Mouse (Mus musculus): ENCODE results near the gene Trabd2b. TPM values are rescaled to one million over a fixed set of nuclear protein-coding genes. Genes with fewer than 3 reads are reported as not detected.

Trabd2b gene
- total and polyA plus RNA-seq, 3 experiments = 0.05 TPM; not detected in 2

DNA sequence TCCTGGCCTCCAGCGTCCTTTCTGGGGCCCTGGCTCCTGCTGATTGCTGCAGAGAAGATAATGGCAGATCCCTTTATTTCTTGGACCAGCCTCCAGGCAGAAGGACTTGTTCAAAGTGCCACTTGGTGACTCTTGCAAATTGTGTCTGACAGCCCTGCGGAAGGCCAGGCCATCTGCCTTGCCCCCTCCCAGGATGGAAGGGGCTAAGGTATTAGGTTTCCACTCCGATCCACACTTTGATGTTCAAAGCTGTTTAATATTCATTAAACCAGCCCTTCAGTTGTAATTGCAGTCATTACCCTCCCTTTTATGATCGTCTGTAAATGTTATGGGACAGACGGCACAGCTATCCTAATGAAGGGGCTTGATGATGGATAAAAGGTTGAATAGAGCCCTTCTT lies 75.0 kb downstream of the Trabd2b start:
- TF ChIP-seq CTCF (IDR thresholded peaks at IDR 0.05; ENCODE audit: low read depth, low read length) (no peak), POLR2AphosphoS5 (IDR thresholded peaks at IDR 0.05; ENCODE audit: insufficient replicate concordance, low read depth, low read length) (no peak), GATA1 (IDR thresholded peaks at IDR 0.05; ENCODE audit: borderline replicate concordance, low read length) (no peak), GATA2 (IDR thresholded peaks at IDR 0.05; ENCODE audit: borderline replicate concordance, low read depth, low read length) (no peak), TAL1 (conservative IDR thresholded peaks at IDR 0.05; ENCODE audit: low read depth, low read length) (no peak)
- H3K4me3 ChIP-seq (ENCODE audit: low read depth, low read length) = no peak overlapping the region
- H3K36me3 ChIP-seq (replicated peaks) = no peaks in the 10 kb centered on the region
- ATAC-seq (ENCODE audit: extremely low read depth, insufficient number of reproducible peaks, low FRiP score, poor library complexity, severe bottlenecking) = no peak
- H3K9me3 ChIP-seq (replicated peaks) = peaks cover 21% of the 10 kb centered on the region
- no peaks in the 10 kb centered on the region for H3K27me3 ChIP-seq (ENCODE audit: insufficient read depth, low read length)
- H3K4me1 ChIP-seq (ENCODE audit: insufficient read depth, low read depth, low read length) = no peaks in the 10 kb centered on the region
- no peak for DNase-seq (ENCODE audit: low spot score)

DNA sequence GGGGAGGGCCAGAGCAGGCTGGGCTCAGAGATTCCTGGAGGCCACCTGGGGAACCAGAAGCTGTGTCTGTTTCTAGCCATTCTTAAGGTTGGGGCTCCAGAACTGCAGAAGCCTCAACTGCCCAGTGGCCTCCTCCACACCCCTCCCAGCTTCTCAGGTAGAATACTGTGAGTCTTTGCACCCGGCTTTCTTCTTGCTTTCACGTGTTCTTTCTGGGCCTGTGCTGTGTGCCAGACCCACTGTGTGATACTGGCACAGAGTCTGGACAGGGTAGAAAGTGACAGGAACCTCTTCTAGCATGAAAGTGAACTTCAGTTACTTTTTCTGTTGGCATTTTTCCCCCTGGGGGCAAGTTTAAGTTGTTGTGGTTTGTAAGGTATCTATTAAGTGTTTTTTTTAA lies 77.6 kb downstream of the Trabd2b start:
- no peak for DNase-seq (ENCODE audit: low spot score)
- no peaks in the 10 kb centered on the region for H3K4me1 ChIP-seq (ENCODE audit: insufficient read depth, low read depth, low read length)
- peaks cover 12% of the 10 kb centered on the region for H3K9me3 ChIP-seq (replicated peaks)
- TF ChIP-seq GATA2 (IDR thresholded peaks at IDR 0.05; ENCODE audit: borderline replicate concordance, low read depth, low read length) = no peak
- TF ChIP-seq POLR2AphosphoS5 (IDR thresholded peaks at IDR 0.05; ENCODE audit: insufficient replicate concordance, low read depth, low read length) = no peak
- TF ChIP-seq TAL1 (conservative IDR thresholded peaks at IDR 0.05; ENCODE audit: low read depth, low read length) = no peak
- no peak for TF ChIP-seq GATA1 (IDR thresholded peaks at IDR 0.05; ENCODE audit: borderline replicate concordance, low read length)
- no peak for TF ChIP-seq CTCF (IDR thresholded peaks at IDR 0.05; ENCODE audit: low read depth, low read length)
- H3K36me3 ChIP-seq (replicated peaks) = no peaks in the 10 kb centered on the region
- ATAC-seq (ENCODE audit: extremely low read depth, insufficient number of reproducible peaks, low FRiP score, poor library complexity, severe bottlenecking) = no peak
- H3K27me3 ChIP-seq (ENCODE audit: insufficient read depth, low read length) = no peaks in the 10 kb centered on the region
- H3K4me3 ChIP-seq (ENCODE audit: low read depth, low read length) = no peak overlapping the region

DNA sequence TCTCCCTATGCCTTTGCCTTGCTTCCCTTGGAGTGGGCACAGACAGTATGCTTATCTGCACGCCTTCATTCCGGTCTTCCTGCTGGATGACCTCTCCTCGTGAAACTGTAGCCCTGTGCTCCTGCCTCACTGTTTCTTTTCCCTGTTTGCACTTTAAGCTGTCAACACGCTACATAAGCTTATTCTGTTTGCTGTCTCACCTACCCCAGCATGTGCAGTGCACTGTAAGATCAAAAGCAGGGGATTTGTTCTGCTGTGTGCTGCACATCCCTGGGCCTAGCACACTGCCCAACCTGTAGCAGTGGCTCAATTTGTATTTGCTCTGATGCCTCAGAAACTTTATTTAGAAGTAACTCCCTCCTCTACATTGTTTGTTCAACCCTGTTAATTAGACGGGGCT lies 79.5 kb downstream of the Trabd2b start:
- Histone ChIP-seq H3K27me3 (ENCODE audit: insufficient read depth, low read length) (no peaks in the 10 kb centered on the region), H3K36me3 (replicated peaks) (no peaks in the 10 kb centered on the region), H3K9me3 (replicated peaks) (peaks cover 7% of the 10 kb centered on the region), H3K4me1 (ENCODE audit: insufficient read depth, low read depth, low read length) (no peaks in the 10 kb centered on the region), H3K4me3 (ENCODE audit: low read depth, low read length) (no peak overlapping the region)
- DNase-seq (ENCODE audit: low spot score) (no peak), ATAC-seq (ENCODE audit: extremely low read depth, insufficient number of reproducible peaks, low FRiP score, poor library complexity, severe bottlenecking) (no peak)
- TF ChIP-seq CTCF (IDR thresholded peaks at IDR 0.05; ENCODE audit: low read depth, low read length) (no peak), GATA2 (IDR thresholded peaks at IDR 0.05; ENCODE audit: borderline replicate concordance, low read depth, low read length) (no peak), TAL1 (conservative IDR thresholded peaks at IDR 0.05; ENCODE audit: low read depth, low read length) (no peak), POLR2AphosphoS5 (IDR thresholded peaks at IDR 0.05; ENCODE audit: insufficient replicate concordance, low read depth, low read length) (no peak), GATA1 (IDR thresholded peaks at IDR 0.05; ENCODE audit: borderline replicate concordance, low read length) (no peak)

DNA sequence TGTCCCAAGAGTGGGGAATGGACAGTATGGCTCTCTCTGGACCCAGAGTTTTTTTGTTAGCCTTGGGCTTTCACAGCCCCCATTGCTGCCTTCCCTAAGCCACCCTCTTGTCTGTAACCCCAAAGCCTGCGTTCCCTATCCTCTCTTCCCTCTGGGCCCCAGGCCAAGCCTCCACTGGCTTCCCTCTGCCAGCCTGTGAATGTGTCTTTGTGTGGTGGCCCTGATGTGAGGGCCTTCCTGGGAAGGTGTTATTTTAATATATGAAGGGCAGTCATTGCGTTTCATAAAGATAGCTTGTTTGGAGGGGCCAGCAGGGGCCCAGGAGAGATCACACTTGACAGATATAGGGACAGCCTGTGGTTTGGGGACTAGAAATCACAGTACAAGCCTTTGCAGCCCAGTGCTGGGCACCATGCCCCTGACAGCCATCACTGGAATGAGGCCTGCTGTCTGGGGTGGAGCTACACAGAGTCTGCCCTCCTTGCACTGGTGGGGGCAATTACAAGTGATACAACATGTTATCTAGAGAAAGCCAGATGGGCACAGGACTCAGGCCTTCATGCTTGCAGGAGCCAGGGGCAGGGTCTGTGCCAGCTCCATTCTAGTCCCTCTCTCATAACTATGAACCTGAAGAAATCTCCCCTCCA lies 80.5 kb downstream of the Trabd2b start:
- no peaks in the 10 kb centered on the region for H3K36me3 ChIP-seq (replicated peaks)
- H3K9me3 ChIP-seq (replicated peaks) = peaks cover 7% of the 10 kb centered on the region
- ATAC-seq (ENCODE audit: extremely low read depth, insufficient number of reproducible peaks, low FRiP score, poor library complexity, severe bottlenecking) (no peak), DNase-seq (ENCODE audit: low spot score) (no peak)
- H3K4me3 ChIP-seq (ENCODE audit: low read depth, low read length) = no peak overlapping the region
- TF ChIP-seq CTCF (IDR thresholded peaks at IDR 0.05; ENCODE audit: low read depth, low read length) (no peak), POLR2AphosphoS5 (IDR thresholded peaks at IDR 0.05; ENCODE audit: insufficient replicate concordance, low read depth, low read length) (no peak), GATA1 (IDR thresholded peaks at IDR 0.05; ENCODE audit: borderline replicate concordance, low read length) (no peak), GATA2 (IDR thresholded peaks at IDR 0.05; ENCODE audit: borderline replicate concordance, low read depth, low read length) (no peak), TAL1 (conservative IDR thresholded peaks at IDR 0.05; ENCODE audit: low read depth, low read length) (no peak)
- no peaks in the 10 kb centered on the region for H3K4me1 ChIP-seq (ENCODE audit: insufficient read depth, low read depth, low read length)
- H3K27me3 ChIP-seq (ENCODE audit: insufficient read depth, low read length) = no peaks in the 10 kb centered on the region

DNA sequence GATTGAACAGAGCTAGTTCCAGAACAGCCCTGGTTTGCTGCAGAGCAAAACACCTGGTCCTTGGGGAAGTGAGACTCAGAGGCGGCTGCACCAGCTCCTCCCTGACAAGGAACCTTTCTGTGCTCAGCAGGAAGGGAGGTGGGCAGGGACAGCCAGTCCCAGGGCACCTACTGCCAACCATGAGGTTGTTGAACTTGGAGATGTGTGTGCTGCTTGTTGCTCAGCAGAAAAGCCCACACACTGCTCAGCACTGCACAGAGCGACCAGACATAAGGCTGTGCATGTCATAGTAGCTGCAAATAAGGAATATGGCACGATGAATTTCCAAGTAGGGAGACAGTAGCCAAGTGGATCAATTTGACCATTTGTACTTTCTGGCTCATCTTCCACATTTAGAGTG lies 81.2 kb downstream of the Trabd2b start:
- TF ChIP-seq TAL1 (conservative IDR thresholded peaks at IDR 0.05; ENCODE audit: low read depth, low read length) (no peak), GATA2 (IDR thresholded peaks at IDR 0.05; ENCODE audit: borderline replicate concordance, low read depth, low read length) (no peak), GATA1 (IDR thresholded peaks at IDR 0.05; ENCODE audit: borderline replicate concordance, low read length) (no peak), CTCF (IDR thresholded peaks at IDR 0.05; ENCODE audit: low read depth, low read length) (no peak), POLR2AphosphoS5 (IDR thresholded peaks at IDR 0.05; ENCODE audit: insufficient replicate concordance, low read depth, low read length) (no peak)
- Histone ChIP-seq H3K4me1 (ENCODE audit: insufficient read depth, low read depth, low read length) (no peaks in the 10 kb centered on the region), H3K27me3 (ENCODE audit: insufficient read depth, low read length) (no peaks in the 10 kb centered on the region), H3K36me3 (replicated peaks) (no peaks in the 10 kb centered on the region), H3K9me3 (replicated peaks) (peaks cover 7% of the 10 kb centered on the region), H3K4me3 (ENCODE audit: low read depth, low read length) (no peak overlapping the region)
- no peak for DNase-seq (ENCODE audit: low spot score)
- no peak; the same call in 1 of the 2 replicates for ATAC-seq (ENCODE audit: extremely low read depth, insufficient number of reproducible peaks, low FRiP score, poor library complexity, severe bottlenecking)

DNA sequence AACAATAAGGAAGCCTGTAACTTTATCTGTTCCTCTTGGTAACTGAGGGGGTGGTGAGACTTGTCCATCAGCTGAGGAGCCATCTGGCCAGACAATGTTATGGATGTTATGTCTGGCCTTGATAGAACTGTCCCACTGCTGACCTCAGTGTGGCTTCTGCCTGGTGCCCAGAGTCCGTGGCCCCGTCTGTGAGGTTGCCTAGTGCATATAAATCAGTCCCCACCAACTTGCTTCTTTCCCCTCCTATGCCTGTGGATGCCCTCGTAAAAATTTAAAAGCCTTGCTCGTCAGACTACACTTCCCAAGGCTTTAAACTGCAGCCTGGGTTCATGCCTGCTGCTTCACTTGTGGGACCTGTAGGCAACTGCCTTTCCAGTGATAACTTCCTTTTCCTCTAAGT lies 85.6 kb downstream of the Trabd2b start:
- H3K36me3 ChIP-seq (replicated peaks) = no peaks in the 10 kb centered on the region
- TF ChIP-seq GATA2 (IDR thresholded peaks at IDR 0.05; ENCODE audit: borderline replicate concordance, low read depth, low read length) (no peak), CTCF (IDR thresholded peaks at IDR 0.05; ENCODE audit: low read depth, low read length) (no peak), POLR2AphosphoS5 (IDR thresholded peaks at IDR 0.05; ENCODE audit: insufficient replicate concordance, low read depth, low read length) (no peak), GATA1 (IDR thresholded peaks at IDR 0.05; ENCODE audit: borderline replicate concordance, low read length) (no peak), TAL1 (conservative IDR thresholded peaks at IDR 0.05; ENCODE audit: low read depth, low read length) (no peak)
- no peaks in the 10 kb centered on the region for H3K27me3 ChIP-seq (ENCODE audit: insufficient read depth, low read length)

More for the DNA sequence above, 85.6 kb downstream of the Trabd2b start:
- Histone ChIP-seq H3K4me3 (ENCODE audit: low read depth, low read length) (no peak overlapping the region), H3K9me3 (replicated peaks) (peaks cover 10% of the 10 kb centered on the region), H3K4me1 (ENCODE audit: insufficient read depth, low read depth, low read length) (no peaks in the 10 kb centered on the region)
- DNase-seq (ENCODE audit: low spot score) (no peak), ATAC-seq (ENCODE audit: extremely low read depth, insufficient number of reproducible peaks, low FRiP score, poor library complexity, severe bottlenecking) (no peak)

Measured in G1E (cell line).